Mouse (Mus musculus) cortical plate, adult 2 months (tissue): ENCODE measurements around the gene Aurkb.

ENCODE experiments used
- CTCF ChIP-seq: fragments of 200-500 bp; IDR thresholded peaks from 2 replicates; pipeline ENCODE4 v1.5.1; 2011; ENCODE audit warnings: mild to moderate bottlenecking, control low read depth, low read length; ENCODE audit not compliant: insufficient read depth; ENCODE audit errors: extremely low read depth
- POLR2A ChIP-seq: fragments of 200-500 bp; IDR thresholded peaks from 2 replicates; pipeline ENCODE4 v1.6.1; 2011; ENCODE audit warnings: mild to moderate bottlenecking, low read length, control low read depth; ENCODE audit not compliant: insufficient read depth; ENCODE audit errors: extremely low read depth

DNA sequence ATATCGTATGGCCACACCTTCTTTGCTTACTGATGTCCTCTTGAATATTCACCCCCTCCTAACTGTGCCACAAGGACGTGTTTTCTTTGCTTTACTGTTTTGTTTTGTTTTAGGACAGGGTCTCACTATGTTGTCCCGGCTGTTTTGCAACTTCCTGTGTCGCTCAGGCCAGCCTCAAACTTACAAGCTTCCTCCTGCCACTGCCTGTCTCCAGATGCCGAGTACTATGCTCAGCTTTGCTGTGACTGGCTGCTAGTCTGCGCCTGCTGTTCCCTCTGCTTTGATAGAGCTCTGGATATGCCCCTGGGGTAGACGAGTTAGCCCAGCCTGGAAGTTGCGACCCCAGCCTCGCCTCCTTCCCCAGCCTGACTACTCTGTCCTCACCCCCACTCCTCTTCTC is 11.9 kb upstream of the Aurkb start:
- TF ChIP-seq CTCF (no peak), POLR2A (no peak)
